Mouse (Mus musculus) cerebellum, adult 2 months (tissue): ENCODE results near the gene Ebf1. TPM values are rescaled to one million over a fixed set of nuclear protein-coding genes. Genes with fewer than 3 reads are reported as not detected.
A peak's percentile ranks its signal among the peaks of the same experiment; 100 is the strongest.

Experiments used
- DNase-seq, 2 experiments: peaks; one replicate each; pipeline ENCODE4 v3.0.0; 2021
- H3K27ac ChIP-seq: fragments of 200-500 bp; 2 replicates; pipeline ENCODE4 v1.5.1; 2012; ENCODE audit warnings: low read length, control low read depth, inconsistent platforms; ENCODE audit not compliant: insufficient read depth
- H3K27me3 ChIP-seq: fragments of 200-500 bp; 2 replicates; pipeline ENCODE4 v1.6.1; 2012; ENCODE audit warnings: inconsistent platforms, mild to moderate bottlenecking, low read length, moderate library complexity; ENCODE audit not compliant: control insufficient read depth, insufficient read depth
- H3K4me1 ChIP-seq: fragments of 200-500 bp; 2 replicates; pipeline ENCODE4 v1.6.1; 2011; ENCODE audit warnings: low read length; ENCODE audit not compliant: control insufficient read depth, insufficient read depth
- H3K4me3 ChIP-seq: fragments of 200-500 bp; replicated peaks from 2 replicates; pipeline ENCODE3; 2011; ENCODE audit warnings: mild to moderate bottlenecking, low read depth, low read length, control low read depth; ENCODE audit not compliant: insufficient read depth
- CTCF ChIP-seq: fragments of 200-500 bp; IDR thresholded peaks from 2 replicates; pipeline ENCODE4 v1.5.1; 2011; ENCODE audit warnings: low read depth, mild to moderate bottlenecking, control low read depth, low read length, moderate library complexity, borderline replicate concordance; ENCODE audit not compliant: insufficient read depth
- POLR2A ChIP-seq: fragments of 200-500 bp; IDR thresholded peaks from 2 replicates; pipeline ENCODE4 v1.6.1; 2011; ENCODE audit warnings: low read length, control low read depth, borderline replicate concordance; ENCODE audit not compliant: insufficient read depth
- WGBS: fragments of 180-500 bp; shearing (Covaris S2); methylation state at CpG from one replicate; pipeline ENCODE4 v1.1.7; 2018; 5-methylcytosine and 5-hydroxymethylcytosine counted together
- polyA plus RNA-seq: library from polyadenylated mRNA; depleted of rRNA; stranded (reverse); fragments of >200 nt; gene quantifications from 2 replicates; pipeline ENCODE4 v1.2.3, GENCODE M21; 2012

Ebf1 gene
- polyA plus RNA-seq, 1 experiment, result 24.9 TPM

DNA sequence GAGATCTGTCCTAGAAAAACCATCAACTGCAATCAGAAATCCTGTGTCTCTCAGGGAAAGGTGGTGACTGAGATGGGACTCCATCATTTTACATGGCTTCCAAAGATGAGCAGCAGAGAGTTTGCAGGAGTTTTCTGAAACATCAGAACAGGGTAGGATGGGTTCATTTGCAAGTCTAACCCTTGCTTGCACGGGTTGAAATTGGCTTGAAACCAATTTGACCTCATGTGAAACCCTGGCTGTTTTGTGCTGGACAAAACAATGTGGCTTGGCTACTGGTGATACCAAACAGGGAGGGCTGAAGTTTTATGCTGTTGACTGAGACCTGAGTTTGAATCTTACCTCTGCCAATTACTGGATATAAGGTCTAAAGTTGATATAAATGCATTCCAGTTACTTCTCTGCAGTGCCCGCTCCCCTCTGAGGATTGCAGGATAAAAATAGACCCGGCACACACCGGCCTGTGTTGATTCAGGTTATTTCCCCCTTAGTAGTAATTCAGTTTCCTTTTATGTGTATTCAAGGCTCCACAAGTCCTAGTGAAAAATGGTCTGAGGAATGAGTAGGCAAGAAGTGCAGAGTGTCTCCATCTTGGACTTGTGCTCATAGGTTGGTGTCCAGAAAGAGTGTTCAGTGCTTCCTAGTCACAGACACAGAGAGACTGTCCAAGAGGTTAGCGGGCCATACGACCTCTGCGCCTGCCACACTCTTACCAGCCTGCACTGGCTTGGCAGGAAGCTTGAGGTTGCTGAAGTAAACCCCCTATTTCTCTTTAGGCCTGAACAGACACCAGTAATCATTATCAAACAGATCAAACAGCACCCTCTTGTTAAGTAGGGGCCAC lies 147.1 kb downstream of the Ebf1 start:
- H3K27me3 ChIP-seq, result no peaks in the 10 kb centered on the region
- WGBS, result 70% methylated on average over 7 of the region's 7 CpGs
- TF ChIP-seq POLR2A (no peak), CTCF (no peak)

DNA sequence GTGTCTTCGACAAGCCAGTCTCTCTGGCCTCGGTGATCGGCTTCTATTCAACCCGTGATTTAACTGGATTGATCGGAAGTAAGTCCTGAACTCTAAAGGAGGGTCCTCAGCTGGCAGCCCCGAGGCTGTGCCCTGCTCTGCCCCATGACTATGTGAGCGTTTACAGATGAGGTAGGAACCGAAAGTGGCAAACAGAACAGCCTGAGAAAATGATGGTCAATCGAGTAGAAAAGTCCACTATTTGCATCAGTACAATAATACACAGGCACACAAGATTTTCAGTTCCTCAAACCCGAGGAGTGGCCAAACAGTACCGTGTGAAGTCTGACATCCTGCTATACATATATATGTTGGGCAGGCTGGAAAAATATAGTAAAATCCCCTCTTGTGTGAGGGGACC lies 147.9 kb downstream of the Ebf1 start:
- DNase-seq, result no peak
- Histone ChIP-seq H3K4me1 (no peaks in the 10 kb centered on the region), H3K27me3 (no peaks in the 10 kb centered on the region), H3K4me3 (no peak overlapping the region), H3K27ac (no peak overlapping the region)
- 91% methylated on average over 11 of the region's 11 CpGs for WGBS
- TF ChIP-seq CTCF, result no peak
- TF ChIP-seq POLR2A, result no peak

More for the DNA sequence above, 147.1 kb downstream of the Ebf1 start:
- no peaks in the 10 kb centered on the region for H3K4me1 ChIP-seq
- no peak overlapping the region for H3K27ac ChIP-seq
- no peak overlapping the region for H3K4me3 ChIP-seq
- no peak for DNase-seq

DNA sequence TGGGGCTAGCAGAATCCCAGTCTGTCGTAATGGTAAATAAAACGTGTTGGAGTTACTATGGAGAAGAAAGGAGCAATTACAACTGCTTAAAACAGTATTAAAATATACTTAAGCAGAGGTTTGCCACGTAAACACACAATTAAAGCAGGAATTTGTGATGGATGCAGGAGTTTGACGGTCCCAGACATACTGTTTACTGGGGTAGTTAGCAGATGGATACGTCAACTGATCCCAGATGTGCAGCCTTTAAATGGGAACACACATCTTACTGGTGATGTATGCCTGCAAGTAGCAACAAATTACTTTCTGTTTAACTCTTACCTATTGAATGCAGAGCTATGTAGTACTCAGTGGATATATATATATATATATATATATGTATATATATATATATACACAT lies 149.1 kb downstream of the Ebf1 start:
- Histone ChIP-seq H3K27me3 (no peaks in the 10 kb centered on the region), H3K4me3 (no peak overlapping the region), H3K4me1 (no peaks in the 10 kb centered on the region), H3K27ac (no peak overlapping the region)
- TF ChIP-seq CTCF (no peak), POLR2A (no peak)
- DNase-seq, result no peak
- WGBS, result 89% methylated on average over 5 of the region's 5 CpGs

DNA sequence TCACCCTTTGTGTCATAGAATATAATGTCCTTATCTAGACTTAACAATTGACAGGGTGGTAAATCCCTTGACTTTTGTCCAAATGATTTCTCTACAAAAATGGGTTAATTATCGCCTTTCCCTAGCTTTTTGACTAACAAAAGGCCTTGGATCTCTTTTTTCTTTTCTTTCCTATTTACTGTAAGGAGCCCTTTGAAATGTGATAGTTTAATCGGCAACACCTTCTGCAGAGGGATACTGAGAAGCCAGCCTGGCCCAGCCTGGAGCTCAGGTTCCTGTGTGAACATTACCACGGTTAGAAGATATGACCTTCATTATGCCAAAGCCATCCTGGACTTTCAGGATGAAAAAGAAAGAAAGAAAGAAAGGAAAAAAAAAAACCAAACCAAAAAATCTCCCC lies 150.2 kb downstream of the Ebf1 start:
- no peak overlapping the region for H3K4me3 ChIP-seq
- H3K27me3 ChIP-seq, result no peaks in the 10 kb centered on the region
- H3K27ac ChIP-seq, result no peak overlapping the region
- TF ChIP-seq CTCF (no peak), POLR2A (no peak)
- DNase-seq, result no peak
- 70% methylated on average over 3 of the region's 3 CpGs for WGBS
- no peaks in the 10 kb centered on the region for H3K4me1 ChIP-seq

DNA sequence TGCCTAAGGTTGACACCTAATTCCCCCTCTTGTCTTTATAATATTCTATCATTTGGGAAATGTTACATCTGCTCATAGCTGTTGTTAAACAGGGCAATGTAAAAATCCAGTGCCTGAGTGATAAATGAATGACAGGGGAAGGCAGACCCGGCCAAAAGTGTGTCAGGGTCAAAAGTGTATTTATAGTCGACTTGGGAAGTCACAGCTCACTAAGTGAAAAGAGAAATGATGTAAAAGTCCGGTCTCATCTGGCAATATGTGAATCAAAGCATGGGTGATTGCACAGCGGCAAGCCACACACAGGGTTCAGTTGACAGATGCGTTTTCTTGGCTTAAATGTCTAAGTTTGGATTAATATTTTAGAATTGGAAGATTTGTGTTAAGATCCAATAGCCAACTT lies 151.2 kb downstream of the Ebf1 start:
- Histone ChIP-seq H3K27ac (no peak overlapping the region), H3K4me3 (no peak overlapping the region)

DNA sequence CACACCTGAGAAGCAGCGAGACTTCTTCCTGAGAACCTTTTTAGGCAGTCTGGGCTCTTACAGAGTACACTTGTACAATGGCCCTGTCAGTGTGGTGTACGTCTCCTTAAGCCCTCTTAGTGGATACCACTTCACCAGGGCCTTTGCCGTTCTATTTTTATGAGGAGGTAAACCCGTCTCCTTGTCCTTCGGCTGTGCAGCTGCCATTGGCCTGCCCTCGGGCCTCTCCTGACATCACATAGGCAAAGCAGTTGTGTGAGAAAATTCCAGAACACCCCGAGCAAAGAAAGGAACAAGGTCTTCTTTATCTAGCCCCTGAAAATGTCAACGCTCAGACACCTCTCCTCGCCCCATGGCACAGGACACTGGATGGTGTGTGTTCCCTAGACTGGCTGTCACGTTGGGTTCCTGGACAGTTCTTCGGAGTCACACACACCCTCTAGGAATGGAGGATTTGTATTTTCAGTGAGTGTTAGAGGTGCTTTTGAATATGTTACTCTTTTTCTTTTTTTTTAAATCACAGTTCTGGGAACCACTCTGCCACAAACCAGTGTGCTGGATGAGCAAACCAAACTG lies 154.0 kb downstream of the Ebf1 start:
- no peak for TF ChIP-seq POLR2A
- TF ChIP-seq CTCF, result no peak
- no peaks in the 10 kb centered on the region for H3K4me1 ChIP-seq
- no peak for DNase-seq
- no peak overlapping the region for H3K27ac ChIP-seq
- H3K27me3 ChIP-seq, result no peaks in the 10 kb centered on the region
- WGBS, result 90% methylated on average over 11 of the region's 11 CpGs
- H3K4me3 ChIP-seq, result no peak overlapping the region

More for the DNA sequence above, 151.2 kb downstream of the Ebf1 start:
- no peaks in the 10 kb centered on the region for H3K4me1 ChIP-seq
- TF ChIP-seq CTCF, result no peak
- TF ChIP-seq POLR2A, result no peak
- no peaks in the 10 kb centered on the region for H3K27me3 ChIP-seq
- WGBS, result 51% methylated on average over 5 of the region's 5 CpGs
- DNase-seq, result no peak

DNA sequence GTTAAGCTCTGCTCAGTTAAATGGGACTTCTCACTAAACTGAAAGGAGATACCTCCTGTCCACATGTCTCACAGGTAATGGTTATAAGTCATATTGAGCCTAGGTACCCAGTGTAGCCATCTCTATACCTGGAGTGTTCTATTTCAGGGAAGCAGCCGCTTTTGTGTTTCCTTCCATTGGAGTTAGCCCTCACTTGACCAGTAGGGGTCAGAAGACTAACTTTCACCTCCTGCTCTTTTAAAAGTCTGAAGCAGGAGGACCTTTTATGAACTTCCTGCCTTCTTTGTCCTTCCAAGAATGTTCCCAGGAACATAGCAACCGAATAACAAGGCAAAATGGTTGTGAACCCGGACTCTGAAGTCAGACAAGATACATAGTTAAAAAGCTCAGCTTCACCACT lies 157.3 kb downstream of the Ebf1 start:
- TF ChIP-seq CTCF, result no peak
- TF ChIP-seq POLR2A, result no peak
- no peak for DNase-seq
- Histone ChIP-seq H3K27ac (no peak overlapping the region), H3K4me3 (no peak overlapping the region), H3K4me1 (peaks cover 9% of the 10 kb centered on the region), H3K27me3 (no peaks in the 10 kb centered on the region)
- 88% methylated on average over 3 of the region's 3 CpGs for WGBS

DNA sequence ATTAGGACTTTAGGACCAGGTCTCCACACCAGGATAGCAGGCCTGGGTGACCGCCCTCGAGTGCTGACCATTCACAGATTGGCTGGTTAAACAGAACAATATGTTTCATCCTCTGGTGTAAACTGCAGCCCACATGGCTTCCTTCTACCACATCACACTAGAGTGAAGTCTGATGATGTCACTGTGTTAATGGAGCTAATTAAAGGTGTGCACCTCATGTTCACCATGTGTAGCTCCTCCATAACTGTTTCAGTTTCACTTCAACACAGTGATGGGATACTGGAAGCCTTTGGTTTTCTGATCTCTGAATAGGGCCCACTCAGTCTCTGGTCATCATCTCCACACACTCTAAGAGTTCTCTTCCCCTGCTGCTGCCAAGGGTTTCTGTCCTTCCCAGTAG lies 158.4 kb downstream of the Ebf1 start:
- Histone ChIP-seq H3K27ac (no peak overlapping the region), H3K4me1 (peaks cover 9% of the 10 kb centered on the region), H3K4me3 (no peak overlapping the region), H3K27me3 (no peaks in the 10 kb centered on the region)
- WGBS, result 86% methylated on average over 2 of the region's 2 CpGs
- no peak for DNase-seq
- TF ChIP-seq CTCF (no peak), POLR2A (no peak)

DNA sequence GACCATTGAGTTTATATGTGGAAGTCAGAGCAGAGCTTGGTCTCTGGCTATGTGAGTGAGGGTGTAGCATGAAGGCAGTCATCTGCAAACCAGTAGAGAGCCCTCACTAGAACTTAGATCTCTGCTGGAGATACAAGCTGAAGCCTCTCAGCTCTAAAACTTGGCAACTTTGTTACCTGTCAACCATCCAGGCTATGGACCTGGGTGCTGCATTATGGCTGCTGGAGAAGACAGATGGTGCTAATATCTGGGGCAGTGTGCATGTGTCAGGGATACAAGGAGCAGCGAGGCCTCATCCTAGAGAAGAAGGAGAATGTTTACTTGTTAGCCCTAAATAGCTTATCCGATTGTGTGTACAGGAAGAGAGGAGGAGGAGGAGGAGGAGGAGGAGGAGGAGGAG lies 159.4 kb downstream of the Ebf1 start:
- peaks cover 9% of the 10 kb centered on the region for H3K4me1 ChIP-seq
- 17% methylated on average over 2 of the region's 2 CpGs for WGBS
- 0 out of 2 replicates have a peak overlapping the region, but pooled peaks have one; percentile 36 for H3K27ac ChIP-seq
- no peaks in the 10 kb centered on the region for H3K27me3 ChIP-seq
- no peak overlapping the region for H3K4me3 ChIP-seq
- TF ChIP-seq CTCF (no peak), POLR2A (no peak)
- DNase-seq, result peak in 1 of 2 experiments; percentile 53
